Mouse (Mus musculus): ENCODE results near the gene Spaca7. TPM values are rescaled to one million over a fixed set of nuclear protein-coding genes. Genes with fewer than 3 reads are reported as not detected.

The Spaca7 gene
- polyA plus RNA-seq, 1 experiment from 2014 or later = not detected

Other genes with a start within 250 kb of the Spaca7 start
- 2.9 and 3.5 TPM in 2 replicates for gene Sox1, start 177.7 kb upstream of the Spaca7 start, polyA plus RNA-seq (2016; fragmentation: Nextera tagmentation; extraction: Ambion mirVana)
- gene Tubgcp3, start 99.2 kb downstream of the Spaca7 start, polyA plus RNA-seq (2016; fragmentation: Nextera tagmentation; extraction: Ambion mirVana) = 49.1 and 52.8 TPM in 2 replicates
- gene Atp11a, start 184.0 kb downstream of the Spaca7 start, polyA plus RNA-seq (2016; fragmentation: Nextera tagmentation; extraction: Ambion mirVana) = 15.3 and 17.6 TPM in 2 replicates